Mouse (Mus musculus): ENCODE data around the gene Pdcd2l.

Pdcd2l gene

DNA sequence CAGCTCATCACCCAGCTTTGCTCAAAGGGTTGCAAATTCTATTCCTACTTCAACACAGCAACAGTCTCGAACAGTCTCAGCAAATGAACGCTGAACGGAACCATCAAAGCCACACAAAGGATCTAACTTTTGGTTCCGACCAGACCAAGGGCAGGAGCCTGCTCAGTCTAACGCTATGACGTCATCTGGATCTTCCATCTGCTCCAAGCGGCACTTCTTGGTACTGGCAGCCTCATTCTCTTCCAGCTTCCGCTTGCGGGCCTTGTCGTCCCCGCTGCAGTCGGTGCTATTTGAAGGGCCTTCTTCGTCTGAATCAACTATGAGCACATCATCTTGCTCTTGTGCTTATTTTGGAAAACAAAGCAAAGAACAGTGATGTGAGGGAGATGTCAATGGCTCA is 55.3 kb downstream of the Pdcd2l start:
- no peak for DNase-seq (ENCODE audit: low spot score)

DNA sequence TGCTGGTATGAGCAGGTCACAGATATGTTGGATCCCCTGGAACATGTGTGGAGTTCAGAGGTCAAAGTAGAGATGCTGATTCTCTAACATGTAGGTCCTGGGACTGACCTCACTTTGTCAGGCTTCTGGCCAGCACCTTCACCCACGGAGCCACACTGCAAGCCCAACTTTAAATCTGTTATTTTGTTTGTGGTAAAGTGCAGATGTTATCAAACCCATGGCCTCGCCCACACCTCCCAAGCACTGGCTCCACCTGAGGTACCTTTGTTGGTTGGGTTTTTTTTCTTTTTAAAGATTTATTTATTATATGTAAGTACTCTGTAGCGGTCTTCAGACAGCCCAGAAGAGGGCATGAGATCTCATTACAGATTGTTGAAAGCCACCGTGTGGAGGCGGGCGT is 57.0 kb downstream of the Pdcd2l start:
- DNase-seq (ENCODE audit: low spot score), result no peak

Data from lung, postnatal 25 days (tissue).